Mouse (Mus musculus) C2C12 (cell line): ENCODE results near the gene Zfp61. TPM values are rescaled to one million over a fixed set of nuclear protein-coding genes. Genes with fewer than 3 reads are reported as not detected.

ENCODE experiments used
- H3K27me3 ChIP-seq: one replicate; pipeline ENCODE4 v1.6.1; 2011; ENCODE audit not compliant: control insufficient read depth, insufficient read depth, insufficient read length
- H3K36me3 ChIP-seq: one replicate; pipeline ENCODE4 v1.6.1; 2011; ENCODE audit not compliant: control insufficient read depth, insufficient read depth
- H3K4me3 ChIP-seq: one replicate; pipeline ENCODE4 v1.5.1; 2011; ENCODE audit warnings: mild to moderate bottlenecking, control low read depth; ENCODE audit not compliant: poor library complexity, insufficient read depth, severe bottlenecking
- H3K79me2 ChIP-seq: one replicate; pipeline ENCODE4 v1.6.1; 2011; ENCODE audit not compliant: control insufficient read depth, insufficient read depth
- H3K79me3 ChIP-seq: one replicate; pipeline ENCODE4 v1.6.1; 2011; ENCODE audit warnings: low read depth, control low read depth
- H3ac ChIP-seq: one replicate; pipeline ENCODE3; 2011; ENCODE audit warnings: low read depth; ENCODE audit not compliant: control insufficient read depth, insufficient read length
- CEBPB ChIP-seq: IDR thresholded peaks from one replicate; pipeline ENCODE4 v1.6.1; 2011; ENCODE audit warnings: low read depth, mild to moderate bottlenecking, control low read depth, moderate library complexity
- CTCF ChIP-seq: IDR thresholded peaks from one replicate; pipeline ENCODE4 v1.5.1; 2011; ENCODE audit not compliant: control insufficient read depth, insufficient read depth, insufficient read length
- FOSL1 ChIP-seq: IDR thresholded peaks from one replicate; pipeline ENCODE4 v1.8.0; 2011; ENCODE audit warnings: mild to moderate bottlenecking, low read length; ENCODE audit not compliant: poor library complexity, insufficient read depth, severe bottlenecking
- MAX ChIP-seq: IDR thresholded peaks from one replicate; pipeline ENCODE4 v1.6.1; 2011; ENCODE audit warnings: mild to moderate bottlenecking, control low read depth
- MYOD1 ChIP-seq: IDR thresholded peaks from one replicate; pipeline ENCODE4 v1.6.1; 2011; ENCODE audit warnings: low read depth; ENCODE audit not compliant: control insufficient read depth, insufficient read length
- MYOG ChIP-seq: IDR thresholded peaks from one replicate; pipeline ENCODE4 v1.6.1; 2011; ENCODE audit not compliant: control insufficient read depth, insufficient read length; ENCODE audit errors: extremely low read depth
- USF1 ChIP-seq: IDR thresholded peaks from one replicate; pipeline ENCODE4 v1.6.1; 2011; ENCODE audit warnings: low read depth, mild to moderate bottlenecking, control low read depth, moderate library complexity
- long read RNA-seq, 2 experiments: library from polyadenylated mRNA; unstranded; transcript quantifications; one replicate each; pipeline ENCODE4 v2.0.0; 2019 to 2020
- polyA plus RNA-seq: library from polyadenylated mRNA; unstranded; fragments of >200 nt; fragmentation: generic; extraction: Trizol; gene quantifications from one replicate; pipeline ENCODE4 v1.2.1, GENCODE M21; 2012; ENCODE audit warnings: missing spikeins

The Zfp61 gene
- polyA plus RNA-seq = 8.8 TPM
- long read RNA-seq, experiment 1, transcript Zfp61-201 (7 exons, 2,480 nt) = major isoform, 6 of 7 reads
- long read RNA-seq, experiment 1, partial matches to known transcripts = 0 of 7 reads
- long read RNA-seq, experiment 1, other reads (novel, unspliced or antisense) = 1 of 7 reads
- long read RNA-seq, experiment 2, transcript Zfp61-201 (7 exons, 2,480 nt) = major isoform, 30 of 61 reads
- long read RNA-seq, experiment 2, partial matches to known transcripts = 0 of 61 reads
- long read RNA-seq, experiment 2, other reads (novel, unspliced or antisense) = 31 of 61 reads

DNA sequence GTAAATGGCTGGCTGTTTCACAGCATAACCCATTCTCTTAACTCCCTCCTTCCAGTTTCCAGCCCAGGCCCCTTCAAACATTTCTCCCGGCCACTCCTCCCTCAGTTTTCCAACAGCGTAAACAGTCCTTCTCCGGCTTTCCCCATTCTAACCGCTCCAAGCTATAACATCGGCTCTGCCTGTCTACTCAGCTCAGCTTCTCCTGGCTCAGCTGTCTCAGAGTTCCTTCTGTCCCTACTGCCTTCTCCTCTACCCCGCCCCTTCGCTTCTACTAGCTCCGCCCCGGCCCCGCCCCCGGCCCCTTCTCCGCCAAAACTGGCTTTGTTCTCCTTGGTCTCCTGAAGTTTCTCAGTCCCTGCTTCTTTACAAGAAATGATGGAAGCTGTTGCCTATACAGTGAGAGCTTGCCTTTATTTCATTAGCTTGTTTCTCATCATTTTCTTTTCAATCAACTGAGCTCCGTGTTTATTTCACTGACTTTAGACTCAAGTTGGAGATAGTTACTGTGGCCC, at the start of gene Zfp61:
Gene Zfp61, minus strand, starts transcription at position 462 of the 512 bp plus-strand sequence.
- Histone ChIP-seq H3K79me2 (no peaks in the 10 kb centered on the region), H3K27me3 (no peaks in the 10 kb centered on the region), H3K4me3 (no peak within 1 kb of the TSS), H3ac (no peak within 1 kb of the TSS), H3K79me3 (no peaks in the 10 kb centered on the region), H3K36me3 (no peaks in the 10 kb centered on the region)
- TF ChIP-seq MYOD1 = no peak
- TF ChIP-seq CTCF = no peak
- no peak for TF ChIP-seq MYOG
- TF ChIP-seq MAX = no peak
- TF ChIP-seq CEBPB = no peak
- TF ChIP-seq USF1 = no peak
- no peak for TF ChIP-seq FOSL1

DNA sequence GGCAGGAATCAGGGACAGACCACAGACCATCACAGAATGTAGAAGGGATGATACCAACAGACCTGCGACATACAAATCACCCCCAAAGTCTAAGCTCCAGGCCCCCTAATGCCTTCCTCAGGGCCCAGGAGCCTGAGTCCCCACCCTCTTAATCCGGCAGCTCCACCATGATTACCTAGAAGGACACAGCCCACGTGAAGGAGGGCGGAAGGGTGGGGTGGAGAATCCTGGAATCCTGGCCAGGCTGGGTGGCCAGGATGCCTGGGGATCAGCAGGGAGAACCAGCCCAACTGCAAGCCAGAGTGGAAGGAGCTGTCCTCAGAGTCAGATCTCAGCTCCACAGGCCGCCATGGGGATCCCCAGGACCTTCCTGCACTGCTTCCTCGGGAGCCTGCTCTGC, 47.9 kb upstream of the Zfp61 start, which contains the start of gene Lypd5:
Gene Lypd5, plus strand, starts transcription at position 301 of the 400 bp plus-strand sequence.
- H3K79me3 ChIP-seq = no peaks in the 10 kb centered on the region
- TF ChIP-seq MAX = no peak
- no peak for TF ChIP-seq CTCF
- TF ChIP-seq FOSL1 = no peak
- no peak for TF ChIP-seq CEBPB
- TF ChIP-seq MYOD1 = no peak
- TF ChIP-seq USF1 = no peak
- no peak for TF ChIP-seq MYOG
- H3K27me3 ChIP-seq = peaks cover 43% of the 10 kb centered on the region
- no peak within 1 kb of the TSS for H3K4me3 ChIP-seq
- no peaks in the 10 kb centered on the region for H3K79me2 ChIP-seq
- no peak within 1 kb of the TSS for H3ac ChIP-seq
- H3K36me3 ChIP-seq = no peaks in the 10 kb centered on the region

DNA sequence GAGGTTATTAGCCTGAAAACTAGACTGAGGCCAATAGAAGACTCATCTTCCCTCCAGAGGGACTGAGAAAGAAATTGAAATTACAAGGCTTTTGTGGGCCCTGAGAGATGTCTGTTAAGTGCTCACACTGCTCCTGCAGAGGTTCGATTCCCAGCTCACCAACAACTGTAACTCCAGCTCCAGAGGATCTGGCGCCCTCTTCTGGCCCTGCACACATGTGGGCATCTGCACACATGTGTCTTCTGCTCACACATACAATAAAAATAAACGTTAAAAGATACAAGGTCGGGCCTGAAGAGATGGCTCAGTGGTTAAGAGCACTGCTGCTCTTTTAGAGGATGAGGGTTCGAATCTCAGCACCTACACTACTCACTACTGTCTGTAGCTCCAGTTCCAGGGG, 45.4 kb upstream of the Zfp61 start:
- Histone ChIP-seq H3K27me3 (peaks cover 19% of the 10 kb centered on the region), H3K79me3 (no peaks in the 10 kb centered on the region), H3K36me3 (no peaks in the 10 kb centered on the region), H3K4me3 (no peak overlapping the region), H3ac (no peak overlapping the region), H3K79me2 (no peaks in the 10 kb centered on the region)
- no peak for TF ChIP-seq FOSL1
- no peak for TF ChIP-seq MAX
- TF ChIP-seq CEBPB = no peak
- TF ChIP-seq MYOG = no peak
- TF ChIP-seq USF1 = no peak
- no peak for TF ChIP-seq CTCF
- TF ChIP-seq MYOD1 = no peak

DNA sequence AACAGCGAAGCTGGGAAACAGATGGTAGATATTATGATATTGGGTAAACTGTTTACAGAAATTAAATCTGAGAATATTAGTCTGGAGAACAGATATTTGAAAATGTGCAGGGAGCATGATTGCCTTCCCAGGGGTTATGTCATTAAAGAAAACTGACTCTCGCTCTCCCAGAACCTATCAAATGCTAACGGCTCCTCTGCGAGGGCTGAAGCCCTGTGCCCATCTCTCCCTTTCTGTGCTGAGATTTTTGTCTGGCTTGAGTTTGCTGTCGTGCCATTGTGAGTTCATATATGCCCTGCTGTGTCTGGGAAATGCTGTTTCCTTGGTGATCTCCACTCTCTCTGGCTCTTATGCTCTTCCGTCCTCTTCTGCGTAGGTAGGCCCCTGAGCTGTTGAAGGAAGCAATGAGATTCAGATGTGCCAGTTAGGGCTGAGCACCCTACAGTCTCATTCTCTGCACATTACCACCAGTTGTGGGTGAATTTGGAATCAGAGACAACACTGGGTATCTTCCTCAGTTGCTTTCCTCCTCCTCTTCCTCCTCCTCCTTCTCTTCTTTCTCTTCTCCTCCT, 42.8 kb upstream of the Zfp61 start:
- Histone ChIP-seq H3K27me3 (peaks cover 11% of the 10 kb centered on the region), H3K79me2 (no peaks in the 10 kb centered on the region), H3K36me3 (no peaks in the 10 kb centered on the region), H3ac (no peak overlapping the region), H3K79me3 (no peaks in the 10 kb centered on the region), H3K4me3 (no peak overlapping the region)
- TF ChIP-seq USF1 (no peak), MYOD1 (no peak), CTCF (no peak), MAX (no peak), FOSL1 (no peak), CEBPB (no peak), MYOG (no peak)

DNA sequence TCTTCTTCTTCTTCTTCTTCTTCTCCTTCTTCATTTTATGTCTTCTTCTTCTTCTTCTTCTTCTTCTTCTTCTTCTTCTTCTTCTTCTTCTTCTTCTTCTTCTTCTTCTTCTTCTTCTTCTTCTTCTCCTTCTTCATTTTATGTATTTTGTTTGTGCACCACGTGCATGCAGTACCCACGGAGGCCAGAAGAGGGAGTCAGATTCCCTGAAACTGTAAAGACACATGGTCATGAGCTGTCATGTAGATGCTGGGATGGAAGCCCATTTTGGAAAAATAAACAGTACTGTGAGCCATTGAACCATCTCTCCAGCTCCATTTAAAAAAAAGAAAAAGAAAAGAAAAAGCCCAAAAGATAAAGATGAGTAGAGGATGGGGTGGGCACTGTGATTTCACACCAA, 37.2 kb upstream of the Zfp61 start:
- H3K27me3 ChIP-seq = peaks cover 14% of the 10 kb centered on the region
- H3ac ChIP-seq = no peak overlapping the region
- H3K79me2 ChIP-seq = no peaks in the 10 kb centered on the region
- TF ChIP-seq USF1 = no peak
- TF ChIP-seq CTCF = no peak
- TF ChIP-seq MYOG = no peak
- no peak for TF ChIP-seq CEBPB
- TF ChIP-seq MAX = no peak
- no peak for TF ChIP-seq MYOD1
- no peaks in the 10 kb centered on the region for H3K36me3 ChIP-seq
- no peak overlapping the region for H3K4me3 ChIP-seq
- no peaks in the 10 kb centered on the region for H3K79me3 ChIP-seq
